Mouse (Mus musculus): Measurements from ENCODE around the gene Efna4. TPM values are rescaled to one million over a fixed set of nuclear protein-coding genes. Genes with fewer than 3 reads are reported as not detected.

Efna4 gene
- 4.3 and 5.8 TPM in 2 replicates for polyA plus RNA-seq (2015; fragmentation: Nextera tagmentation; extraction: Ambion mirVana)

- ATAC-seq (replicated peaks): peak; percentile 59
- Histone ChIP-seq H3K9ac (peak within 1 kb of the TSS; percentile 69), H3K4me2 (peak within 1 kb of the TSS; percentile 97), H3K36me3 (replicated peaks) (no peaks in the 10 kb centered on the region), H3K4me3 (peak within 1 kb of the TSS; percentile 59), H3K27me3 (replicated peaks) (no peaks in the 10 kb centered on the region), H3K9me3 (no peaks in the 10 kb centered on the region), H3K4me1 (peaks cover 47% of the 10 kb centered on the region), H3K27ac (peak within 1 kb of the TSS; percentile 66)
- under 1% methylated on average over 43 of the region's 44 CpGs for WGBS
These were observed at the start of gene Efna4 for GRCm38 (mm10) chr3:89337721-89338578. Gene Efna4 (minus strand): TSS chr3:89338028.

- ATAC-seq (replicated peaks): no peak
- H3K27me3 ChIP-seq (replicated peaks): no peaks in the 10 kb centered on the region
- H3K4me1 ChIP-seq: peaks cover 21% of the 10 kb centered on the region
- H3K9me3 ChIP-seq: no peaks in the 10 kb centered on the region
- no peaks in the 10 kb centered on the region for H3K36me3 ChIP-seq (replicated peaks)
- no peak overlapping the region for H3K27ac ChIP-seq
- H3K4me2 ChIP-seq: no peak overlapping the region
- WGBS: 52% methylated on average over 17 of the region's 17 CpGs
- no peak overlapping the region for H3K4me3 ChIP-seq
- no peak overlapping the region for H3K9ac ChIP-seq
These were observed 48.9 kb upstream of the Efna4 start for GRCm38 (mm10) chr3:89386438-89387420.

- Histone ChIP-seq H3K9me3 (no peaks in the 10 kb centered on the region), H3K27ac (no peak overlapping the region), H3K4me1 (peaks cover 8% of the 10 kb centered on the region; the same call in 1 of the 2 replicates), H3K36me3 (replicated peaks) (no peaks in the 10 kb centered on the region), H3K4me3 (no peak overlapping the region), H3K9ac (no peak overlapping the region), H3K4me2 (no peak overlapping the region), H3K27me3 (replicated peaks) (no peaks in the 10 kb centered on the region)
- 55% methylated on average over 11 of the region's 11 CpGs for WGBS
- ATAC-seq (replicated peaks): no peak
These were observed 47.6 kb upstream of the Efna4 start for GRCm38 (mm10) chr3:89385451-89385850.

DNA sequence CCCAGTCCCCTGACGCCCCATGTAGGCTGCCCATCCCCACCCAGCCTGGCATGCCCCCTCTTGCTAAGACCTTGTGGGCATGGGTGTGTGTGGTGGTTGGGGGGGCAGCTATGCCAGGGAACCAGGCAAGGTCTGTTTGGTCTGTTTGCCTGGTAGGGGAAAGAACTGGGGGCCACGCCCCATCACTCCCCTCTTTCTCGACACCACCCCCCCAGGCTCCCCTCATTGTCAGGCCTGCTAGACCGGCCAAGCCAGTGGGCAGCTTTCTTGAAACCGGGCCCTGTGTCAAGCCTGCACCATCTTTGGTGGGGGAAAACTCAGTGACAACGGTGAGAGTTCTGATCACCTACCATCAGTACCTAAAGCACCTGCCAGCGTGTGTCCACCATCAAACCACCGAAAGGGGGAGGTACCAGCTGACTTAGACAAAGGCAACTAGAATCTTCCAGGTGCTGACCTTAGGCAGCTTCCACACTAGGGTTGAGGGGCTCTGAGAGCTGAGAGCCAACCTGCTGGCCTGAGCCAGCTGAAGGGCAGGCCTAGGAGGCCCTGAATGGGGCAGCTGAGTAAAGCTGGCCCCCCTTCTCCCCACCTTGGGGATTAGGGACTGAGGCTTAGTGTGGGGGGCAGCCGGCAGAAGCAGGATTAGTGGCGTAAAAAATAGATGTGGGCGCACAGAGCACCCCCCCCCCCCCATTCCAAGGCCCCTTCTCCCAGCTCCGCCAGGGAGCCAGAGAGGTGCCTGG lies 46.7 kb upstream of the Efna4 start:
- Histone ChIP-seq H3K36me3 (replicated peaks) (no peaks in the 10 kb centered on the region), H3K4me1 (peaks cover 5% of the 10 kb centered on the region; the same call in 1 of the 2 replicates), H3K4me2 (no peak overlapping the region), H3K27ac (no peak overlapping the region), H3K9ac (no peak overlapping the region), H3K27me3 (replicated peaks) (no peaks in the 10 kb centered on the region), H3K9me3 (no peaks in the 10 kb centered on the region), H3K4me3 (no peak overlapping the region)
- 46% methylated on average over 12 of the region's 12 CpGs for WGBS
- ATAC-seq (replicated peaks): no peak

DNA sequence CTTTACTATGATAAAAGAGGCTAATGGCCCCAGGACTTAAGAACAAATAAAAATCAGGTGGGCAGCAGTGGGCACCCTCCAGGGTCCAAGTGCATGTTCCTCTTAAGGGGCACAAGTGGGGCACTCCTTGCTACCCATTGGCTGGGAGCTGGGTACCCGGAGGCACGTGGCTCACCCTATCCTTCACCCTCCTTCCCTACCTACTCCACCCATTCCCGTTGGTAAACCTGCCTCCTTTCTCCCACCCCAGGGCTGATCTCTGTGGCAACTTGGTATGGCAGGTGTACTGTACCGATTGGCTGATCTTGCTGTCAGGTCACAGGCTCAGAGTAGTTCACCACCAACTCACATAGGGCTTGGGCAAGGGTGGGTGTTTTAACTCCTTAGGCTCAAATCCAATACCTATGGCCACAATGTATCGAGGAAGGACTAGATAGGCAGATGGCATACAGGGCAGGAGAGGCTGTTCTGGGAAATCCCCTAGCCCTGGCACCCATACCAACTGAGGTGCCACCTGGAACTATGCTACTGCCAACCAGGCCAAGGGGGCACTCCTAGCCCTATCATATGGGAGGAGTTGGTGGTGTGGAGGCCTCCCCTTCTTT lies 45.9 kb upstream of the Efna4 start:
- no peaks in the 10 kb centered on the region for H3K27me3 ChIP-seq (replicated peaks)
- WGBS: 88% methylated on average over 5 of the region's 5 CpGs
- no peaks in the 10 kb centered on the region for H3K36me3 ChIP-seq (replicated peaks)
- H3K9ac ChIP-seq: no peak overlapping the region
- H3K4me3 ChIP-seq: no peak overlapping the region
- H3K4me2 ChIP-seq: no peak overlapping the region
- no peaks in the 10 kb centered on the region for H3K9me3 ChIP-seq
- no peak for ATAC-seq (replicated peaks)
- peaks cover 11% of the 10 kb centered on the region for H3K4me1 ChIP-seq
- no peak overlapping the region for H3K27ac ChIP-seq

GRCm38 (mm10) chr3:89382950-89383349 lies 45.1 kb upstream of the Efna4 start:
- no peaks in the 10 kb centered on the region for H3K36me3 ChIP-seq (replicated peaks)
- peaks cover 19% of the 10 kb centered on the region for H3K4me1 ChIP-seq
- H3K4me3 ChIP-seq: no peak overlapping the region
- H3K27me3 ChIP-seq (replicated peaks): no peaks in the 10 kb centered on the region
- WGBS: 90% methylated on average over 5 of the region's 5 CpGs
- no peaks in the 10 kb centered on the region for H3K9me3 ChIP-seq
- H3K4me2 ChIP-seq: no peak overlapping the region
- ATAC-seq (replicated peaks): no peak
- H3K27ac ChIP-seq: no peak overlapping the region
- H3K9ac ChIP-seq: no peak overlapping the region

- Histone ChIP-seq H3K9ac (no peak overlapping the region), H3K4me1 (peaks cover 19% of the 10 kb centered on the region), H3K9me3 (no peaks in the 10 kb centered on the region), H3K27me3 (replicated peaks) (no peaks in the 10 kb centered on the region), H3K4me2 (no peak overlapping the region), H3K36me3 (replicated peaks) (no peaks in the 10 kb centered on the region), H3K27ac (no peak overlapping the region), H3K4me3 (no peak overlapping the region)
- WGBS: 90% methylated on average over 9 of the region's 9 CpGs
- ATAC-seq (replicated peaks): no peak
These were observed 44.4 kb upstream of the Efna4 start for GRCm38 (mm10) chr3:89382033-89382882.

GRCm38 (mm10) chr3:89381233-89381632 lies 43.4 kb upstream of the Efna4 start:
- WGBS: 86% methylated on average over 11 of the region's 11 CpGs
- ATAC-seq (replicated peaks): no peak
- H3K4me2 ChIP-seq: no peak overlapping the region
- no peaks in the 10 kb centered on the region for H3K27me3 ChIP-seq (replicated peaks)
- H3K9me3 ChIP-seq: no peaks in the 10 kb centered on the region
- H3K4me1 ChIP-seq: peaks cover 19% of the 10 kb centered on the region
- H3K9ac ChIP-seq: no peak overlapping the region
- no peak overlapping the region for H3K4me3 ChIP-seq
- no peak overlapping the region for H3K27ac ChIP-seq
- no peaks in the 10 kb centered on the region for H3K36me3 ChIP-seq (replicated peaks)

GRCm38 (mm10) chr3:89380711-89381110 lies 42.9 kb upstream of the Efna4 start:
- Histone ChIP-seq H3K27me3 (replicated peaks) (no peaks in the 10 kb centered on the region), H3K36me3 (replicated peaks) (no peaks in the 10 kb centered on the region), H3K9me3 (no peaks in the 10 kb centered on the region), H3K27ac (no peak overlapping the region), H3K9ac (no peak overlapping the region), H3K4me2 (no peak overlapping the region), H3K4me3 (no peak overlapping the region), H3K4me1 (peaks cover 19% of the 10 kb centered on the region)
- WGBS: 97% methylated on average over 18 of the region's 18 CpGs
- ATAC-seq (replicated peaks): no peak

DNA sequence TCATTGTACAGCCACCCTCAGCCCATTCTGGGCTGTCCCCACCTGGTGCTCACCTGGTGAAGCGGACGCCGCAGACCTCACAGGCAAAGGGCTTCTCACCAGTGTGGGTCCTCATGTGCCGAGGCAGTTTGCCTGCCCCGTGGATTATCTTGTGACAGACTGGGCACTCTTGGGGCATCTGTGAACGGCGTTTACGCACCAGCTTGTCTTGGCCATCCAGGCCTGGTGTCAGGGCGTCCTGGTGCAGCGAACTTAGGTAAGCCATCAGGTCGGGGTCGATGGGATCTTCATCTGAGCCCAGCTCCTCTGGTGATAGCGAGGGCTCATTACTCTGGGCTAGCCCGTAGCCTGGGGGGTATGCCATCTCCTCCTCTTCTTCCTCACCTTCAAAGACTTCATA lies 42.5 kb upstream of the Efna4 start:
- 95% methylated on average over 14 of the region's 14 CpGs for WGBS
- Histone ChIP-seq H3K4me3 (no peak overlapping the region), H3K4me1 (peaks cover 19% of the 10 kb centered on the region), H3K27me3 (replicated peaks) (no peaks in the 10 kb centered on the region), H3K9ac (no peak overlapping the region), H3K36me3 (replicated peaks) (no peaks in the 10 kb centered on the region), H3K9me3 (no peaks in the 10 kb centered on the region), H3K27ac (no peak overlapping the region), H3K4me2 (no peak overlapping the region)
- ATAC-seq (replicated peaks): no peak
